Mouse (Mus musculus) layer of hippocampus, adult 2 months (tissue): ENCODE data around the gene Atp2a1. TPM values are rescaled to one million over a fixed set of nuclear protein-coding genes. Genes with fewer than 3 reads are reported as not detected.

Experiments used
- DNase-seq, 2 experiments: peaks; one replicate each; pipeline ENCODE4 v3.0.0; 2022; ENCODE audit warnings: low spot score in 2 of 2
- H3K27ac ChIP-seq: fragments of 200-600 bp; 2 replicates; pipeline ENCODE4 v1.8.1; 2022
- H3K4me3 ChIP-seq: fragments of 200-600 bp; 2 replicates; pipeline ENCODE4 v1.8.1; 2022; ENCODE audit warnings: mild to moderate bottlenecking
- CTCF ChIP-seq: fragments of 200-600 bp; conservative IDR thresholded peaks from 2 replicates; pipeline ENCODE4 v1.8.1; 2022; ENCODE audit warnings: antibody characterized with exemption, mild to moderate bottlenecking, moderate library complexity
- total RNA-seq, 2 experiments: library from RNA; stranded (reverse); gene quantifications; 2 replicates each; pipeline ENCODE4 v1.2.3; 2021

Atp2a1 gene
- total RNA-seq, 2 experiments from 2014 or later: 0.81 to 0.84 TPM

DNA sequence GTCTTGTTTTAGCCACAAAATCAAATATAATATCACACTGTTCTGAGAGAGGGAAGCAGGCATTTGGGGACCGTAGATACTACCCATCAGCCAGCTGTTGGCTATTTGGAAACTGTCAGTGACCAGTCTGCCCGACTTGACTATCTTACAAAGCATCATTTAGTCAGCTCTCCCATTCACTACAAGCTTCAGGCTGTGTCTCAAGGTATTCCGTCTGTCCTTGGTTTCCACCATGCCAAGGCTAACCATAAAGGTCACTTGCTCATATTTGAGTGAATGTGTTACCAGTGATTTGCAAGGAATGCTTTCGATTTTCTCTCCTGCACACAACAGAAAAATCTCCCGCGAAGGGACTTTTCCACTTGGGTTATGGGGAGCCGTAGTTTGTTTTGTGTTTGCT is 28.2 kb downstream of the Atp2a1 start:
- no peak for TF ChIP-seq CTCF
- no peak for DNase-seq
- H3K27ac ChIP-seq: no peak overlapping the region
- H3K4me3 ChIP-seq: no peak overlapping the region

DNA sequence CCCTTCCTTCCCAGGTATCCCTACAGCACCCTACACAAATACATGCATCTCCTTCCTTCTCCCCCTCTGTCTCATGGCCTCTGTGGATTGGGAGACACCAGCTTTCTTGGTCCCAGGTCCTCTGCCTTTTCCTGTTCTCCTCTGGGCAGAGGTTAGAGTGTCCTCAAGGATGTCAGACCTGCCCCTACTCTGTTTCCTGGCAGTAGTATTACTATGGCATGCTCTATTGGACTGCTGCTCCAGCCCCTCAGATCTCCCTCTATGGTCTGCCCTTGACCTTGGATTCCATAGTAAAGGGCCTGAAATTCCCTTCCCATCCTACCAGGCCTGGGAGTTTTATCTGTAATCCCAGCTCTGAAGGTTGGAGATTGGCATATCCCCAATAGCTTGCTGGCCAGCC is 32.7 kb downstream of the Atp2a1 start:
- no peak for TF ChIP-seq CTCF
- DNase-seq: no peak
- no peak overlapping the region for H3K27ac ChIP-seq
- no peak overlapping the region for H3K4me3 ChIP-seq

DNA sequence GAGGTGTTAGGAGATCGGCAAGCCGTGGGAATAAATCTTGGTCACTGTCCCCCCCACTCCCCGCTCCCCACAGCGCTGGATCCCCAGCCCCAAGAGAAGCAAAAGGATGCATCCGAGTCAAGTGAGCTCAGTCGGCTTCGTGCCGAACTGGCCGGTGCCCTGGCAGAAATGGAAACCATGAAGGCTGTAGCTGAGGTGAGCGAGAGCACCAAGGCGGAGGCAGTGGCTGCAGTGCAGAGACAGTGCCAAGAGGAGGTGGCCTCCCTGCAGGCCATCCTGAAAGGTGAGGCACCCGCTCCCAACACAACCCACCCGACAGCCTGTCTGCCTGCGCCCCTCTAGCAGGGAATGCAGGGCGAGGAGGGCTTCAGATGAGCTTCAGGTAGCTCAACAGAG is 33.4 kb downstream of the Atp2a1 start:
- Histone ChIP-seq H3K4me3 (peak overlapping the region; percentile 65), H3K27ac (peak overlapping the region; percentile 91; the same call in 1 of the 2 replicates)
- no peak for TF ChIP-seq CTCF
- no peak for DNase-seq

DNA sequence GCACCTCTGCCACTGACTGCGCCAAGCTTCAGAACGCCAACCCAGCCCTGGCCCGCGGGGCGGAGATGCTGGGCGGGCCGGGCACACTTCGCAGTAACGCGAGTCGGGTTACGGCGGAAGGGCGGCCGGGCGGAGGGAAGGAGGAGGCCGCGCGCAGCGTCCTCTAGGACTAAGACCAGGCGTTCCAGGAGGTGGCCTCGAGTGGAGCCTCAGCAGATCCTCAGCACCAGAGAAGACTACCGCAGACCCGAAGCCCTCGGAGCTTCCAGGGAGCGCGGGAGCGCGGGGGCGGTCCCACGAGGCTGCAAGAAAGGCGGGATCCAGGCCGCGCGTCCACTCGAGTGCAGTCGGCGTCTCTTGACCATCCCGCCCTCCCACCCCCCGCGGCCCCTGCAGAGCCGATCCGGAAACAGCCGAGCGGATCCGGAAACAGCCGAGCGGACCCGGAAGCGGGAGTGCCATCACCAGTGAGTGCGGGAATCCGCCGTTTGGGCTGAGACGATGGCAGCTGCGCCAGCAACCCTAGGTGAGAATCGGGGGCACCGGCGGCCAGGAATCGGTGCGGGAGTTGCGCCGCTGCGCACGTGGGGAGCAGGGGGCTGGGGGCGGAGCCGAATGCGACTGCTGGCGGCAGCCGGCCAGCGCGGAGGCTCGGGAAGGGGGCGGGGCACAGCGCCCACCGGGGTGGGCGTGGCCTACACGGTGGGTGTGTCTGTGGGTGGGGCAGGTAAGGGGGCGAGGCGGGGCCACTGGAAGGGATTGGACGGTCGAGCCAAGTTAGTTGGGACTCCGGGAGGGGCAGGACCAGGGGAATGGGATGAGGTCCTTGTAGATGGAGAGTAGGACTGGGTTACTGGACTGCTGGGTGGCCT is 34.0 kb downstream of the Atp2a1 start, which contains the start of gene Rabep2:
Gene Rabep2, plus strand, starts transcription at position 129 of the 872 bp plus-strand sequence.
- peak within 1 kb of the TSS; percentile 91 for H3K27ac ChIP-seq
- DNase-seq: peak; percentile 89 to 97
- no peak for TF ChIP-seq CTCF

DNA sequence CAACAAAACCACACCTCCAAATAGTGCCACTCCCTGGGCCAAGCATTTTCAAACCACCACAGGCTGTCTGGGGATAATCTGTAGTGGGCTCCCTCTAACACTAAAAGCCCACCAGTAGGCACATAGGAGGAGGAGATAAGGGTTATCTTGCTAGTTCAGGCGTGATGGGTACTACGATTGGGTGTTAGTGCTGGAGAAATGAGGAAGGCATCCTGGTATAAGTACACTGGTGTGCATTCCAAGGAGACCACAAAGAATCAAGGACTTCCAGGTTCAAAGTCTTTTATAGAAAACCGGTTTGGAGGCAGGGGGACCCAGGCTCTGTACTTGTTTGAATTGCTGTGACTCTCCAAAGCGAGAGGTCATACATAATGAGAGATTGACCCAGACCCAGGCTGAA is 34.8 kb downstream of the Atp2a1 start:
- Histone ChIP-seq H3K4me3 (peak overlapping the region; percentile 65), H3K27ac (peak overlapping the region; percentile 91)
- TF ChIP-seq CTCF: no peak
- no peak for DNase-seq

More for the DNA sequence above, 34.0 kb downstream of the Atp2a1 start, which contains the start of gene Rabep2:
- H3K4me3 ChIP-seq: peak within 1 kb of the TSS; percentile 65

DNA sequence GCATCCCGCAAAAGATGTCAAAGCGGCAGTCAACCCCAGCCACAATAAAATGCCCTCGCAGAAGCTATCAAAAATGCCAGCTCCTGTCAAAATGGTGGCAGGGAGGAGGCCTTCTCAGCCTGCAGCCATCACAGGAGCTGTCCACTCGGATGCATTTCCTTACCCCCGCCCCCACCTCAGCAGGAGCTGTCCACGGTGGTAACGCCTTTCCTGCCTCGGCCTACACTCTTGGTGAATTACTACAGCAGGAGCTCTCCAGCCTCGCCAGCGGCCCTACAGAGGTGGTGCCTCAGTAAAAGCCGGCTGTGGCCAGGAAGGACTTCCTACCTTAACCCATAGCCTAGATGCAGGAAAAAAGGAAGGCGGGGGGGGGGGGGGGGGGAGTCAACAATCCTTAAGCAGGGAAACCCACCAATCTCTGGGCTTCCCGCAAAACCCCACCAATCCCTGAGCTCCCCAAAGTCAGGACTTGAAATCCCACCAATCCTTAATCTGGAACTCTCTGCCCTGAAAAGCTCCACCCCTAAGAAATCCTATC is 35.5 kb downstream of the Atp2a1 start:
- no peak for TF ChIP-seq CTCF
- no peak overlapping the region for H3K27ac ChIP-seq
- no peak for DNase-seq
- H3K4me3 ChIP-seq: no peak overlapping the region

DNA sequence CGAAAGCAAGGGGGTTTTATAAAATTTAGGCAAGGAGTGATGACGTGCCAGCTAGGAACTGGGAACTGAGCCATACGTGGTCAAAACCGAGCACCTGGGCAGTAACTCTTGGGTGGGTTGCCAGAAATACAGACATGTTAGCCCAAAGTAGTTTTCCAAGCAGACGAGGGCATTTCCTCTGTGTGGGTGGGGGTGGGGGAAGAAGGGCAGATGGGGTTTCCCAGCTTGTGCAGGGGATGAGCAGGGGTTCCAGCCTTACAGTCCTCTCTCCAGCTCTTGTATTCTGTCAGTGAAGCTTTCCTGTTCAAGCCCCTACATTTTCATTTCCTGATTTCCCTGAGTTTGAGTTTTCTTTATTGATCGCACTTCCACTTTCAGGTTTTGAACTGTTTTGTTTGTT is 38.7 kb downstream of the Atp2a1 start:
- TF ChIP-seq CTCF: no peak
- DNase-seq: no peak
- no peak overlapping the region for H3K4me3 ChIP-seq
- H3K27ac ChIP-seq: no peak overlapping the region

DNA sequence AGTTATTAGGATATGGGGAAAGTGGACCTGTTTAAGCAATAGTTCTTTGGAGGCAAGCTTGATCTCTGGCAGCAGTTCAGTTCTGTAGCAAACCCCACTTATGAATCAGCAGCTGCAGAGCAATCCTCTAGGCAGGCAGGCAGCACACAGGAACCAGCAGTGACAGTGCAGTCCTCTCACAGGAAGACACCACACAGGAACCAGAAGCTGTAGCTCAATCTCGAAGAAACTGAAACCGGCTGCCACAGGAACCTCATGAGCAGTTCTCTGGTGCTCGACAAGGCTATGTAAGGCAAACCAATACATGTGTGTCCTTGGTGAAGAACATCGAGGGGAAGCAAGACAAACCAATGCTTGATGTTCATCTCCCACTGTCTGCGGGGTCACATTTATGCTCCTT is 41.2 kb downstream of the Atp2a1 start:
- H3K27ac ChIP-seq: no peak overlapping the region
- no peak for DNase-seq
- no peak for TF ChIP-seq CTCF
- H3K4me3 ChIP-seq: no peak overlapping the region

DNA sequence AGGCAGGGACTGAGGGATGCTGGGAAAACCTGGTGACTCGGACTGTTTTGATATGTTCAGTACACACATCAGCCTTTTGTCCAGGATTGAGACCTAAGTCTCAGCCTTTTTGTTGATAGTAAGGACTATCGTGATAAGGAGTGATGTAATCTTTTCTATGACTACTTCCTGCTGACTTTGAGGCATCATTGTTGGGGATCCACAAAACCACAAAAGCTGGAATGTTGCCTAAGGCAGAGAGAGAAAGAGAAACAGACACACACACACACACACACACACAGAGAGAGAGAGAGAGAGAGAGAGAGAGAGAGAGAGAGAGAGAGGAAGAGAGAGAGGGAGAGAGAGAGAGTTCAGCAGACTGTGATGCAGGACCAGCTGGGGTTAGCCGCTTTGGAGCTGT is 44.4 kb downstream of the Atp2a1 start:
- DNase-seq: no peak
- H3K27ac ChIP-seq: no peak overlapping the region
- no peak overlapping the region for H3K4me3 ChIP-seq
- no peak for TF ChIP-seq CTCF

DNA sequence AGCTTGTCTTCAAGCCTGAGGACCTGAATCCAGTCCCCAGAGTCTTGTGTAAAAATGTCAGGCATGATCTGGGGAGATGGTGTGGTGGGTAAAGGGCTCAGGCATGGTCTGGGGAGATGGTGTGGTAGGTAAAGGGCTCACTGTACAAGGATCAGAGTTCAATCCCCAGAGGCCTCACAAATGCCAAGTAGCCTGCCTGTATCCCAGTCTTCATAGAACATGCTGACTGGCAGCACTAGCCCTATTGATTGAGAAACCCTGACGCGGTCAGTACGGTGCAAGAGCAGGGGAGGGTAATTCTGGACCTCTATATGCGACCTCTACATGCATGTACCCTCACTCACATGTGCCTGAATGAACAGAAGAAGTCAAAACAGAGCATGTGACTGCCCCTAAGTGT is 45.3 kb downstream of the Atp2a1 start:
- TF ChIP-seq CTCF: no peak
- Histone ChIP-seq H3K27ac (no peak overlapping the region), H3K4me3 (no peak overlapping the region)
- DNase-seq: no peak

DNA sequence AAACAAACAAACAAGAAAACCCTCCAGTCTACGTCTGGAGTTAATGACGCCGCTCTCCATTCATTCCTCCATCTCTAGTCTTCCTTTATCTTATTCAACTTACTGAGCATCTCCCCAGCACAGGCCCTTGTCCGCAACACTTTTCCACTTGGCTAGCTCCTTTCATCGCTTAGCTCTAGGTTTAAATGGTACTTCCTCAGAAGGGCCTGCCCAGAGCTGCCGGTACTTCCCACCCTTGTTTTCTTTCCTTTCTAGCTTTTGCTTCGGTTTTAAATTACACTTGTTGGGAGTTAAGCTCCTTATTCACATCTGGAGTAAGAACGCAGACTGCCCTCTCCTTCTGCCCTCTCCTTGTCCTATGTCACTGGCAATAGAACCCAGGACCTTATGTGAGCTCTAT is 45.9 kb downstream of the Atp2a1 start:
- no peak for TF ChIP-seq CTCF

DNA sequence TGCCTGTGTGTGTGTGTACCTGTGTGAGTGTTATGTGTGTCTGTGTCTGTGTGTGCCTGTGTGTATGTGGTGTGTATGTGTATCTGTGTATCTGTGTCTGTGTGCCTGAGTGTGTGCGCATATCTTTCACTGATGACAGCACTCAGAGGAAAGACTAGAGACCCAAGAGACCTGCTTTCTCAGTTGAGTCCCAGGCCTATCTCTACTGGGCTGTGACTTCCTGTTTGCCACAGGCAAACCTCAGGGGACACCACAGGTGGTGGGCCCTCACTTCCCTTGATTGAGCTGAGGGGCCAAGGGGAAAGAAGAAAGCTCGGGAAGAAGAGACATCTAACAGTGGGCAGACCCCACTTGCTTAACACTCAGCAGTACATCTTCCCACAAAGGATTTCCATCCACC is 46.3 kb downstream of the Atp2a1 start:
- Histone ChIP-seq H3K27ac (no peak overlapping the region), H3K4me3 (no peak overlapping the region)
- DNase-seq: no peak
- no peak for TF ChIP-seq CTCF

More for the DNA sequence above, 45.9 kb downstream of the Atp2a1 start:
- H3K27ac ChIP-seq: no peak overlapping the region
- H3K4me3 ChIP-seq: no peak overlapping the region
- no peak for DNase-seq

DNA sequence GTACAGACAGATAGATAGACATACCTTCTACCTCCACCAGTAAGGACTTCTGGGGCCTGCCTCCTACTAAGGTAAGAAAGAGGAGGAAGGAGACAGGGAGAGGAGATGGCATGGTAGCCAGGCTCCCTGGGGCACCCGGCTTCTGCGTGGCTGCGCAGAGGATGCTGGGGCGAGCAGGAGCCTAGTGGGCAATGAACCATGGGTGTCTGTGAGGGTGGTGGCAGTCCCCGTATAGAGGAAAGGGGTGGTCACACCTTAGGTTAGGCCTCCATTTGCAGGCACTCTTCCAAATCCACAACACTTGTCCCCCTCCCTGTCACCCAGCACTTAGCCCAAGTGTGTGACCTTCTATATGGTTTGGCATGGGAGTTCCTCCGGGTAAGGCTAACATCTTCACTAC is 48.2 kb downstream of the Atp2a1 start, which contains the start of gene Cd19:
Gene Cd19, minus strand, starts transcription at position 165 of the 400 bp plus-strand sequence.
- Histone ChIP-seq H3K4me3 (no peak within 1 kb of the TSS), H3K27ac (no peak within 1 kb of the TSS)
- TF ChIP-seq CTCF: no peak
- DNase-seq: no peak

DNA sequence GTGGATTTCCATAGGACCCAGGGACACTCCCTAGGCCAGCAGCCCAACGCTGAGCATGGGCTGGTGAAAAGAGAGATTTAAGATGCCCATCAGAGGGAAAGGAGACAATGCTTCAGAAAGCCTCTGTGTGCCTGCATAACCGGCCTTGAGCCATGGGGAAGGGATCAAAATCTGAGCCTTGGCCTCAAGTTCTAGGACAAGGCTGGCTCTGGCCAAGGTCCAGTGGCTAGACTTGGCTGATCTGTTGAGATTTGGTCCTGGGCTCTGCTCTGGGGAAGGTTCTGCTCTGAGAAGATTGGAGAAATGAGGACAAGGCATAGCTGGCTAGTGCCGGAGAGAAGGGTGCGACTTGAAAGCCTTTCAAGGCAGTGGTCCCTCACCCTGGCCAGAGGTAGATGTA is 51.8 kb downstream of the Atp2a1 start:
- no peak for DNase-seq
- TF ChIP-seq CTCF: no peak
- Histone ChIP-seq H3K27ac (no peak overlapping the region), H3K4me3 (no peak overlapping the region)
